Mouse (Mus musculus) kidney, postnatal 0 days (tissue): Measurements from ENCODE around the gene Serinc2. TPM values are rescaled to one million over a fixed set of nuclear protein-coding genes. Genes with fewer than 3 reads are reported as not detected.

ENCODE experiments used
- ATAC-seq: fragments of 200-750 bp; cut with Nextera tagmentation; replicated peaks from 2 replicates; pipeline ENCODE4 v1.8.0; 2017; ENCODE audit warnings: low read depth, moderate number of reproducible peaks, moderate TSS enrichment, moderate library complexity; ENCODE audit not compliant: low FRiP score
- DNase-seq: peaks from one replicate; pipeline ENCODE4 v3.0.0-alpha.2; 2016; ENCODE audit warnings: low spot score
- H3K27ac ChIP-seq: fragments of 300-500 bp; sonication (generic); 2 replicates; pipeline ENCODE4 v1.5.1; 2014; ENCODE audit warnings: mild to moderate bottlenecking
- H3K27me3 ChIP-seq: fragments of 300-500 bp; sonication (generic); 2 replicates; pipeline ENCODE4 v1.6.1; 2014; ENCODE audit warnings: low read length, mixed read lengths; ENCODE audit not compliant: insufficient read depth
- H3K36me3 ChIP-seq: fragments of 300-500 bp; sonication (generic); 2 replicates; pipeline ENCODE4 v1.6.1; 2014; ENCODE audit warnings: low read length, mixed read lengths; ENCODE audit not compliant: insufficient read depth
- H3K4me1 ChIP-seq: fragments of 300-500 bp; sonication (generic); replicated peaks from 2 replicates; pipeline ENCODE4 v1.6.1; 2014; ENCODE audit warnings: antibody characterized with exemption, low read length, mixed read lengths; ENCODE audit not compliant: insufficient read depth
- H3K4me2 ChIP-seq: fragments of 300-500 bp; sonication (generic); 2 replicates; pipeline ENCODE4 v1.6.1; 2014; ENCODE audit warnings: mild to moderate bottlenecking, low read length, moderate library complexity, mixed read lengths
- H3K4me3 ChIP-seq: fragments of 300-500 bp; sonication (generic); replicated peaks from 2 replicates; pipeline ENCODE4 v1.5.1; 2014; ENCODE audit warnings: low read depth, low read length
- H3K9ac ChIP-seq: fragments of 300-500 bp; sonication (generic); 2 replicates; pipeline ENCODE4 v1.6.1; 2014; ENCODE audit warnings: low read depth, low read length
- H3K9me3 ChIP-seq: fragments of 300-500 bp; sonication (generic); replicated peaks from 2 replicates; pipeline ENCODE4 v1.6.1; 2016; ENCODE audit warnings: low read length, inconsistent platforms, mixed read lengths
- CTCF ChIP-seq: IDR thresholded peaks from 2 replicates; pipeline ENCODE4 v1.5.1; 2016; ENCODE audit warnings: antibody characterized with exemption, low read depth, mild to moderate bottlenecking, moderate library complexity
- WGBS: fragments of 180-500 bp; shearing (Covaris S2); extraction: QIAGEN DNeasy Blood & Tissue Kit; methylation state at CpG from one replicate; pipeline ENCODE4 v1.1.7; 2014; 5-methylcytosine and 5-hydroxymethylcytosine counted together
- polyA plus RNA-seq: library from polyadenylated mRNA; unstranded; fragments of >200 nt; fragmentation: Nextera tagmentation; extraction: Ambion mirVana; gene quantifications from 2 replicates; pipeline ENCODE4 v1.2.1, GENCODE M21; 2015

Serinc2 gene
- polyA plus RNA-seq, 1 experiment from 2014 or later = 52.6 TPM

DNA sequence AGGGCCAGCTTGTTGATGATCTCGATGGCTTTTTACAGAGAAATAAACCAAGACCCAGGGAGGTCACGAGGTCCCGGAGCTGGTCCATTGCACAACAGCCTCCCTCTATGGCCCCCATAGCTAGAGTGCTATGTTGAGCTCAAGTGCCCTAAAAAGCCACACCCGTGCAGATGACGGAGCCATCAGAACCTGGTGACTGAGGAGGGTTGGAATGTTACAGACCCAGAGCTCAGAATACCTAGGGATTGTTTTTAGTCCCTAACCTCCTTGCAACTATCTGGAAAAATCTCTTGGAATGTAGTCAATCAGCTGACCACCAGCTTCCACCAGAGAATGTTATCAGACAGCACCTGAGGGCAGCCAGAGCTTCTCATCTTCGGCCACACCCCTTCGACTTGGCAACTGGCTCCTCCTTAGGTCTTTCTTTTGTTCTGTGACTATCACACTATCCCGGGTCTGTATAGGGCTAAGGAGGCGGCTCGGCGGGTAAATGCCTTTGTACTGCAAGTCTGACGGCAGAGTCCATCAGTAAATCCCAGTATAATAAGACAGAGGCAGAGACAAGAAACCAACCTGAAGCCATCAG, 23.4 kb upstream of the Serinc2 start:
- Histone ChIP-seq H3K27me3 (no peaks in the 10 kb centered on the region), H3K4me2 (no peak overlapping the region), H3K9ac (no peak overlapping the region), H3K4me3 (no peak overlapping the region), H3K9me3 (no peaks in the 10 kb centered on the region), H3K27ac (no peak overlapping the region), H3K36me3 (no peaks in the 10 kb centered on the region), H3K4me1 (peaks cover 3% of the 10 kb centered on the region)
- WGBS = 51% methylated on average over 12 of the region's 12 CpGs
- ATAC-seq = no peak
- no peak for DNase-seq
- no peak for TF ChIP-seq CTCF

DNA sequence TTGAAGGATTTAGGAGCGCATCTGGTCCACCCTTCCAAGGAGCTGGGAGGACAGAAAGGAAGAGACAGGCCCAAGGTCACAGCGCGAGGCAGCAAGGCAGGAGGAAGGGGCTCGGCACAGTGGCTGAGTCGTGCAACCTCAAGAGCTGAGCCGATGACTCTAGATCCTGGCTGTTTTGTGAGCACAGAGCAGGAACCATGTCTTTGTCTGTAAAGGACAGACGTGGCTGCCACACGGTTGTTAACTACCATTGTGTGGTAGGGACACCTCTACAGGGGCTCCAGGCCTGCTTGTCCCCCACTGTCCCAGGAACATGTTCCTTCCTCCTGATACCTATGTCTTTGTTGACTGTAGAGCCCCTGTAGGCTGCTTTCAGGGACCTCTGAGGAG, 20.6 kb upstream of the Serinc2 start:
- ATAC-seq (no peak), DNase-seq (no peak)
- H3K4me1 ChIP-seq = no peaks in the 10 kb centered on the region
- TF ChIP-seq CTCF = no peak
- H3K27ac ChIP-seq = no peak overlapping the region
- no peak overlapping the region for H3K4me2 ChIP-seq
- no peak overlapping the region for H3K4me3 ChIP-seq
- no peaks in the 10 kb centered on the region for H3K9me3 ChIP-seq
- no peak overlapping the region for H3K9ac ChIP-seq
- WGBS = 52% methylated on average over 8 of the region's 8 CpGs
- H3K27me3 ChIP-seq = no peaks in the 10 kb centered on the region
- H3K36me3 ChIP-seq = no peaks in the 10 kb centered on the region

- Histone ChIP-seq H3K4me2 (no peak overlapping the region), H3K36me3 (no peaks in the 10 kb centered on the region), H3K4me1 (no peaks in the 10 kb centered on the region), H3K9ac (no peak overlapping the region), H3K27me3 (no peaks in the 10 kb centered on the region), H3K9me3 (no peaks in the 10 kb centered on the region), H3K4me3 (no peak overlapping the region), H3K27ac (no peak overlapping the region)
- ATAC-seq (no peak), DNase-seq (no peak)
- TF ChIP-seq CTCF = no peak
- 77% methylated on average over 11 of the region's 11 CpGs for WGBS
Observed at GRCm38 (mm10) chr4:130298877-130299628, 20.0 kb upstream of the Serinc2 start.

GRCm38 (mm10) chr4:130297123-130297529, 18.1 kb upstream of the Serinc2 start:
- no peak for ATAC-seq
- H3K36me3 ChIP-seq = no peaks in the 10 kb centered on the region
- DNase-seq = peak; percentile 74
- H3K4me2 ChIP-seq = no peak overlapping the region
- no peak overlapping the region for H3K4me3 ChIP-seq
- no peaks in the 10 kb centered on the region for H3K27me3 ChIP-seq
- H3K9me3 ChIP-seq = no peaks in the 10 kb centered on the region
- H3K4me1 ChIP-seq = no peaks in the 10 kb centered on the region
- peak; percentile 83 for TF ChIP-seq CTCF
- 12% methylated on average over 13 of the region's 13 CpGs for WGBS
- no peak overlapping the region for H3K9ac ChIP-seq
- H3K27ac ChIP-seq = no peak overlapping the region

DNA sequence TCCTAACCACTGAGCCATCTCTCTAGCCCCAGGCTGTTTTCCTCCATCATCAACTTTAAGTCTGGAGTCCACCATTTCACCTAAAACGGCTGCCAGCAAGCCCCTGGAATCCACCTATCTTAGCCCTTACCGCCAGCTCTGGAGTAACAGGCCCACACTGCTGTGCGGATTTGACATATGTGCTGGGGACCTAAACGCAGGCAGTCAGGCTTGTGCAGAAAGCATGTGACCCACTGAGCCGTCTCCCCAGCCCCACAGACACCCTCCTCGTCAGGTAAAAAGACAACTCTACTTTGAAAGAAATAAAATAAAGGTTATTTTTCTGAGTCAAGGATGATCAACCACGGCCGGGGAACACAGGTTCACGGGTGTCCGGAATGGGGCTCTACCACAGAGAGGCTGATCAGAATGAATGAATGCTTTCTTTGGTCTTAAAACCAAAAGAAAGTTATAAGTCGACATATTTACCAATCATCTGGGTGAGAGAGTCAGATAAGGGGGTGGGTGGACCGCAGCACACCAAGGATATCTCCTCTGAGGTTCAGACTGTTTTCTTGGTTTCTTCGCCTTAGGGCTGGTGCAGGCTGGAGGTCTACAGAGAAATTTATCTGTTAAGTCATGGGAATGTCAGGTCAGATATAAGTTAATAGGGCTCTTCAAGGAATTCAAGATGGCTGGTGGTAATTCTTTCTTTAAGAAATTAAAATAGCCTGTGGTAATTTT, 17.4 kb upstream of the Serinc2 start:
- DNase-seq (no peak), ATAC-seq (no peak)
- H3K27ac ChIP-seq = no peak overlapping the region
- H3K9me3 ChIP-seq = no peaks in the 10 kb centered on the region
- WGBS = 84% methylated on average over 13 of the region's 13 CpGs
- no peak overlapping the region for H3K4me2 ChIP-seq
- no peaks in the 10 kb centered on the region for H3K36me3 ChIP-seq
- H3K27me3 ChIP-seq = no peaks in the 10 kb centered on the region
- no peak overlapping the region for H3K9ac ChIP-seq
- H3K4me1 ChIP-seq = no peaks in the 10 kb centered on the region
- no peak overlapping the region for H3K4me3 ChIP-seq
- no peak for TF ChIP-seq CTCF

GRCm38 (mm10) chr4:130295047-130295745, 16.2 kb upstream of the Serinc2 start:
- TF ChIP-seq CTCF = peak; percentile 51
- H3K9ac ChIP-seq = no peak overlapping the region
- H3K36me3 ChIP-seq = no peaks in the 10 kb centered on the region
- H3K4me3 ChIP-seq = no peak overlapping the region
- H3K9me3 ChIP-seq = no peaks in the 10 kb centered on the region
- H3K27me3 ChIP-seq = no peaks in the 10 kb centered on the region
- no peak overlapping the region for H3K4me2 ChIP-seq
- WGBS = 47% methylated on average over 23 of the region's 23 CpGs
- H3K27ac ChIP-seq = no peak overlapping the region
- DNase-seq = peak; percentile 21
- no peak for ATAC-seq
- H3K4me1 ChIP-seq = no peaks in the 10 kb centered on the region
